Mouse (Mus musculus): Measurements from ENCODE around the gene Litaf.

DNA sequence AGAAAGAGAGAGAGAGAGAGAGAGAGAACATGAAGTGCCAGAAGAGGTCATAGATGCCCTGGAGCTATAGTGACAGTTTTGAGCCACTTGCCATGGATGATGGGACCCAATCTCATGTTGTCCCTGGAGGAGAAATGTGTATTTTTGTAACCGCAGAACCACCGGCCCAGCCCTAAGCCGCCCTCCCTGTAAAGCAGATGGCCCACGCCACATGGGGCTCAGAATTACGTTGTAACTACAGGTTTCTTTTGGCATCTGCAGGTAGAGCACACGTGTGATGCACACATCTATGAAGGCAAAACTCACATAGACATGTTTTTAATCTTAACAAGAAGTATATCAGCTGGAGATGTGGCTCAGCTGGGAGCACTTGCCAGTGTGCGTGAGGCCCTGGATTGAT is 98.2 kb downstream of the Litaf start:
- TF ChIP-seq POLR2A (IDR thresholded peaks at IDR 0.05; ENCODE audit: control insufficient read depth, extremely low read depth, insufficient read depth, low read length, poor library complexity), result no peak
- no peak for TF ChIP-seq CTCF (IDR thresholded peaks at IDR 0.05; ENCODE audit: borderline replicate concordance, control insufficient read depth, extremely low read depth, insufficient read depth, low read length, poor library complexity)

Measured in thymus, adult 2 months (tissue).